Mouse (Mus musculus): ENCODE data around the gene Aldh18a1. TPM values are rescaled to one million over a fixed set of nuclear protein-coding genes. Genes with fewer than 3 reads are reported as not detected.
A peak's percentile ranks its signal among the peaks of the same experiment; 100 is the strongest.

The Aldh18a1 gene
- total RNA-seq, 1 experiment from 2014 or later = 39.1 TPM

DNA sequence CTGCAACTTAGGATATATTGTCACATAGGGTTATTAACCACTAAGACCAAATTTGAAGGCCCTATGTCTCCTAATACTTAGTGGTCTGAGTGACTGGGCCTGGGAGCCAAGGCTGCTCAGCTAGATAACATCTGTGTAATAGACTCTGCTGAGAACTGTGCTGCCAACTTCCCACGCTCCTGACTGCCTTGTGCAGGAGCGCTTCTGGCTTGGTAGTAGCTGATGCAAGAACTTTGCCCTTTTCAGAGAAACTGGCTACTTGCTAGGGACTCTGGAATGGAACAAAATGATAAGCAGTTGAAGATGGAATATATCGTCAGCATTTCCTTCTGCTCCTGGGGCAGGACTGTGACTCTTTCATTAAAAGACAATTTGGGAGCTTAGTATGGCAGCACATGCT lies 7.0 kb upstream of the Aldh18a1 start:
- ATAC-seq (replicated peaks in 1 of 2; ENCODE audit: insufficient read depth in 1 of 2, low FRiP score in 2 of 2, low TSS enrichment in 1 of 2, low read depth in 1 of 2, poor library complexity in 2 of 2, severe bottlenecking in 2 of 2) = no peak

DNA sequence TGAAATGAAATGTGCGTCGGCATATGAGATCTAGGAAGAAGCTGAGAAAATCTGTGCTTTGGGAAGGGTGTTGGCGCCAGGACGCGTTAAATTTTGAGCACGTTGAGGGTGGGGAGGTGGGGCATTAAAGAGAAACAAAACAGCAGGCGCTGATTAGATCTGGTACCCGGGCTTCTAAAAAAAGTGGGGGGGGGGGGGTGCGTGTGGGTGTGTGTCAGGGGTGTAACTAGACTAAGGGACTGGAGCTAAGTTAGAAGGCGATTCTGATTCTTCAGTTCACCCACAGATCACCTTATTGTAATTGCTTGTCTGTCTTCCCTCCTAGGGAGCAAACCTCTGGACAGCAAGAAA lies 1.2 kb upstream of the Aldh18a1 start:
- no peak for ATAC-seq (replicated peaks in 1 of 2; ENCODE audit: insufficient read depth in 1 of 2, low FRiP score in 2 of 2, low TSS enrichment in 1 of 2, low read depth in 1 of 2, poor library complexity in 2 of 2, severe bottlenecking in 2 of 2)

- peak; percentile 80 to 87 for ATAC-seq (replicated peaks in 1 of 2; ENCODE audit: insufficient read depth in 1 of 2, low FRiP score in 2 of 2, low TSS enrichment in 1 of 2, low read depth in 1 of 2, poor library complexity in 2 of 2, severe bottlenecking in 2 of 2)
Observed at GRCm38 (mm10) chr19:40588847-40589529, 725 bp upstream of the Aldh18a1 start.

GRCm38 (mm10) chr19:40587491-40588292 lies 571 bp downstream of the Aldh18a1 start:
- ATAC-seq (replicated peaks in 1 of 2; ENCODE audit: insufficient read depth in 1 of 2, low FRiP score in 2 of 2, low TSS enrichment in 1 of 2, low read depth in 1 of 2, poor library complexity in 2 of 2, severe bottlenecking in 2 of 2) = no peak

DNA sequence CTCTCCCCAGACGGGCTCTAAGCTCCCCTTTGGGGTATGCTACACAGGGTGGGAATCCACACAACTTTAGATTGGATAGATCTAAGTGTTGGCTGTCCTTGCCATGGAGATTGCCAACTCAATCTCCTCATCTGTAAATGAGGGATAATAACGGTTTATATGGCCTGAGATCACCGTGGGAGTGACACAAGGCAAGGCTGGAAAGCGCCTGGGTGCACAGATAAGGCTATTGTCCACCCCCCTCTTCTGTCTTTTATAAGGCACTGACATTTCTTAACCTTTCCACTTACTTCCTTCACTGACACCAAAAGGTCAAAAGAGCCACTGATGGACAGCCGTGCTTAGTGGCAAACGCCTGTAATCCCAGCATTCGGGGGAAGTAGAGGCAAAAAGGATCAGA lies 1.4 kb downstream of the Aldh18a1 start:
- ATAC-seq (replicated peaks in 1 of 2; ENCODE audit: insufficient read depth in 1 of 2, low FRiP score in 2 of 2, low TSS enrichment in 1 of 2, low read depth in 1 of 2, poor library complexity in 2 of 2, severe bottlenecking in 2 of 2) = no peak

DNA sequence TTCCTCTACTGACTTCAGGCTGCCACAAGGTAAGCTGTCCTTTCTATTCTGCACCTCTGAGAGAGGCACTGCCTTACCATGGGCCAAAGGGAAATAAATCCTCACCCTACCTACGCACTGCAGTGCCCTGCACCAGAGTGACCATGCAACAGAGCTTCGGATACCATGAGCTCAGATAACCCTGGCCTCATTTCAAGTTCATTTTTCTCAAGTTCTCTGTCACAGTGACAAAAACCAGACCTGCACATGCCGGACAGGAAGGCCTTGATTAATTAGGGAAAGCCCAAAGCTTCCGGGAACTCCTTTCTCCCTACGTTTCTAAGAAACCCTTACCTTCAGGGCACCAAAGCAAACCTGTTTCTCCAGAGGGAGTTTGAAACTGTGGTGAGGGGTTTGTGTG lies 6.6 kb downstream of the Aldh18a1 start:
- no peak for ATAC-seq (replicated peaks in 1 of 2; ENCODE audit: insufficient read depth in 1 of 2, low FRiP score in 2 of 2, low TSS enrichment in 1 of 2, low read depth in 1 of 2, poor library complexity in 2 of 2, severe bottlenecking in 2 of 2)

DNA sequence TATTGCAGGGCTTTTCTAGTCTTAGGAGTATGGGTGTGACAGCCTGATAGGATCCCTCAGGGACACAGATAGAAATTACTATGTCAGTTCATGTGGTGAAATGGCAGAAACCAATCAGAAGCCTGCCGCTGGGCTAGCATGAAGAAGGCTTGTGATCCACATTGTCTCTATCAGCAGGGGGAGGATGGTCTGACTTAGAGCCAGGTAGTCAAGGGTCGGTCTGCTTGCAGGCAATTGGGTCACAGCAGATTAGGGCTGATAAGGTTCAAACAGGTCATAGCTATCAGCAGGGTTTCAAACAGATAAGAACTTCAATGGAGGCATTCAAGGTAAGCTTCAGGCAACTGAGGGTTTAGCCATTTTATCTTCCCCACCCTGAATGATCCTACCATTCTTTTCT lies 7.4 kb downstream of the Aldh18a1 start:
- 0 out of 4 replicates have a peak, but pooled peaks of 1 of the 2 experiments have one; percentile 25 for ATAC-seq (replicated peaks in 1 of 2; ENCODE audit: insufficient read depth in 1 of 2, low FRiP score in 2 of 2, low TSS enrichment in 1 of 2, low read depth in 1 of 2, poor library complexity in 2 of 2, severe bottlenecking in 2 of 2)

GRCm38 (mm10) chr19:40575438-40575837 lies 12.8 kb downstream of the Aldh18a1 start:
- no peak for ATAC-seq (replicated peaks in 1 of 2; ENCODE audit: insufficient read depth in 1 of 2, low FRiP score in 2 of 2, low TSS enrichment in 1 of 2, low read depth in 1 of 2, poor library complexity in 2 of 2, severe bottlenecking in 2 of 2)

GRCm38 (mm10) chr19:40570726-40571125 lies 17.5 kb downstream of the Aldh18a1 start:
- no peak for ATAC-seq (replicated peaks in 1 of 2; ENCODE audit: insufficient read depth in 1 of 2, low FRiP score in 2 of 2, low TSS enrichment in 1 of 2, low read depth in 1 of 2, poor library complexity in 2 of 2, severe bottlenecking in 2 of 2)

- ATAC-seq (replicated peaks in 1 of 2; ENCODE audit: insufficient read depth in 1 of 2, low FRiP score in 2 of 2, low TSS enrichment in 1 of 2, low read depth in 1 of 2, poor library complexity in 2 of 2, severe bottlenecking in 2 of 2) = no peak
Observed at GRCm38 (mm10) chr19:40567616-40568015, 20.6 kb downstream of the Aldh18a1 start.

DNA sequence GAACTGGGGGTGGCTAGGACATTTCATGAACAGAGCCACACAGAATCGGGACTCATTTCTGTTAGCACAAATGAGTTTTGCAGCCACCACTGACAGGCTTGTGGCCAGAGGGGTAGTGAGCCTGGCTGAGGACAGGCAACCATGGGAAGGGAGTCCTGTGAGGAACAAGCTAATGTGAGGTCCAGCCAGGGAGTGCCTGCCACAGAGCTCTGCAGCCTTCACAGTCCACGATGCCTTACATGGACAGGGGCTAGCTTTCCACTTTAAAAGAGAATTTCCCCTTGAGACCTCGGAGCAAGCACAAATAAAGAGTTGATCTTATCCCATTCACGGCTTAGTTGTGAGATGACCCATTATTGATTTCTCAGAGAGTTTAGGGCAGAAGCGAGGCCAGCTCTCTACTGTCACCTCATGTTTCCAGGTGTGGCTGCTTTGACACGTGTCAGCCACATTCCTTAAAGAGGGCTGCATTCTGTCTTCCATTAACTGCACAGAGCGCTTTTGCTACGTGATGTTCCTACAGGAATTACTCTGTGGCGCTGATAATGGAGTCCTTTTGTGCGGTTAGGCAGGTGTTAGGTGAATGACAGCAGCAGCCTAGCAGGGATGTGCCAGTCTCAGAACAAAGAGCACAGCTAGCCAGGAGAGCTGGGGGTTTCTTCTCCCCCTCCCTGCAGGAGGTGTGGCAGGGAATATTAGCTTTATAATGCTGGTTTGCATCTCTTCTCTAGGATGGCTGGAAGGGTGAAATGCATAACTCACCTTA lies 24.2 kb downstream of the Aldh18a1 start:
- no peak for ATAC-seq (replicated peaks in 1 of 2; ENCODE audit: insufficient read depth in 1 of 2, low FRiP score in 2 of 2, low TSS enrichment in 1 of 2, low read depth in 1 of 2, poor library complexity in 2 of 2, severe bottlenecking in 2 of 2)

DNA sequence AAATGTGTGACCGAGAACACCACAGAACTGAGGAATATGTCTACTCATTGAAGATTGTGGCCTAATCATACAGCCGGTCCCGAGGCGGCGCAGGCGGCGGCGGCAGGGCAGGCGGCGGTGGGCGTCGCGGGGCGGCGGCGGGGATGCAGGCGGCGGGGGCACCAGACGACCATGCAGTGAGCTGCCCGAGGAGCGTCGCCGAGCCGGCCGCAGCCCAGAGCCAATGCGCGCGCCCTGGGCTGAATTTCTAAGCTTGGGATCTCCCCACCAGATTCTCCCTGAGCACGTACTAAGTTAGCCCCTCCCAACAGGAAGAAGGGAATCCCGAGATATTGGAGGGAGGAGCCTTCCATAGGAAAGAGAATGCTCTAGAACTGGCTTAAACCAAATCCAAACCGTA lies 26.7 kb downstream of the Aldh18a1 start:
- ATAC-seq (replicated peaks in 1 of 2; ENCODE audit: insufficient read depth in 1 of 2, low FRiP score in 2 of 2, low TSS enrichment in 1 of 2, low read depth in 1 of 2, poor library complexity in 2 of 2, severe bottlenecking in 2 of 2) = peak in 1 of 2 experiments; percentile 66; a peak in 2 of 4 replicates

DNA sequence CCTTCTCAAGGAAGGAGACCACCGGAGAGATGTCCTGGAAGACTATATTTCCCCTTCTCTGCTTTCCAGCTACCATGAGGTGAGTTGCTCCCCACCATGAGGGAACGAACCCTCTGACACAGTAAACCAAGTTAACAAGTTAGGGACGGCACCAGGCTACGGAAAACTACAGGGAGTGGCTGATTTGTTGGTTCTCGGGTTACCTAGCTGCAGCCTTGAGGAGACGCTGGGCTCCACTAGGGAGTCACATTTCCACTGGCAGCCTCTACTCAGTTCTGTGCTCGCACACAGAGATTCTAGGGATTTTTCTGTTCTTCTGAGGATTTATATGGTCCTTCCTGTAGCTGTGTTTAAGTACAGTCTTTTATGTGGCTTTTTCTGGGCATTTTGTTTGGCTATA lies 32.2 kb downstream of the Aldh18a1 start:
- no peak for ATAC-seq (replicated peaks in 1 of 2; ENCODE audit: insufficient read depth in 1 of 2, low FRiP score in 2 of 2, low TSS enrichment in 1 of 2, low read depth in 1 of 2, poor library complexity in 2 of 2, severe bottlenecking in 2 of 2)

DNA sequence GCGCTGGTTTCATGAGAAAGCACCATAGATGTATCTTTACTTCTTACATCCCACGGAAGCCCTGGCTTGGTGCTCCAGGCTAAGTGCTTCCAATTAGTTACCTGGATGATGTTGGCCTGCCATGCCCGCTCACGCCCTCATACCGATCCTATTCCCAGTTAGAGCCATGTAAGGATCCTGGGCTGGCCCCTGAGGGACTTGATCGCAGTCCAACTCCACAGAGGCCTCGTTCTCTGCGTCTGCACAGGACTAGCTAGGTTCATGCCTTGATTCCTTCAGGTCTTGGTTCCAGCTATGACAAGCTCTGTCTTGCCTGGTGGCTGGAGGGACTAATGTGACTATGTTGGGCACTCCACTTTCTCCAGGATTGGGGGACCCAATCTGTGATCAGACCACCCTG lies 33.1 kb downstream of the Aldh18a1 start:
- no peak for ATAC-seq (replicated peaks in 1 of 2; ENCODE audit: insufficient read depth in 1 of 2, low FRiP score in 2 of 2, low TSS enrichment in 1 of 2, low read depth in 1 of 2, poor library complexity in 2 of 2, severe bottlenecking in 2 of 2)

GRCm38 (mm10) chr19:40554343-40554742 lies 33.9 kb downstream of the Aldh18a1 start:
- ATAC-seq (replicated peaks in 1 of 2; ENCODE audit: insufficient read depth in 1 of 2, low FRiP score in 2 of 2, low TSS enrichment in 1 of 2, low read depth in 1 of 2, poor library complexity in 2 of 2, severe bottlenecking in 2 of 2) = no peak

GRCm38 (mm10) chr19:40553849-40554248 lies 34.4 kb downstream of the Aldh18a1 start:
- no peak for ATAC-seq (replicated peaks in 1 of 2; ENCODE audit: insufficient read depth in 1 of 2, low FRiP score in 2 of 2, low TSS enrichment in 1 of 2, low read depth in 1 of 2, poor library complexity in 2 of 2, severe bottlenecking in 2 of 2)

- no peak; a peak in 1 of 4 replicates for ATAC-seq (replicated peaks in 1 of 2; ENCODE audit: insufficient read depth in 1 of 2, low FRiP score in 2 of 2, low TSS enrichment in 1 of 2, low read depth in 1 of 2, poor library complexity in 2 of 2, severe bottlenecking in 2 of 2)
Observed at GRCm38 (mm10) chr19:40553014-40553789, 35.1 kb downstream of the Aldh18a1 start.
